Mouse (Mus musculus) CH12.LX (cell line): ENCODE measurements around the gene Sprn. TPM values are rescaled to one million over a fixed set of nuclear protein-coding genes. Genes with fewer than 3 reads are reported as not detected.

Experiments used
- DNase-seq: peaks from one replicate; pipeline ENCODE4 v3.0.0-alpha.2; 2013; ENCODE audit errors: extremely low read depth
- H3K27ac ChIP-seq: 2 replicates; pipeline ENCODE4 v1.5.1; 2012; ENCODE audit warnings: low read depth, mild to moderate bottlenecking, control low read depth, moderate library complexity; ENCODE audit not compliant: insufficient read depth
- H3K27me3 ChIP-seq: replicated peaks from 2 replicates; pipeline ENCODE3; 2012; ENCODE audit warnings: inconsistent platforms
- H3K36me3 ChIP-seq, 2 experiments: replicated peaks in 1 of 2; 2 replicates each; pipeline versions ENCODE3 to v1.6.1; 2012; ENCODE audit warnings: inconsistent platforms in 1 of 2, low read length in 1 of 2, mild to moderate bottlenecking in 1 of 2, mixed read lengths in 1 of 2, moderate library complexity in 1 of 2; ENCODE audit not compliant: control insufficient read depth in 1 of 2, insufficient read depth in 1 of 2
- H3K4me1 ChIP-seq, 2 experiments: 2 replicates each; pipeline ENCODE4 v1.6.1; 2012; ENCODE audit warnings: inconsistent platforms in 1 of 2, moderate library complexity in 1 of 2; ENCODE audit not compliant: insufficient read depth in 2 of 2, control insufficient read depth in 1 of 2
- H3K4me2 ChIP-seq: 2 replicates; pipeline ENCODE4 v1.6.1; 2012; ENCODE audit warnings: low read depth, mild to moderate bottlenecking, control low read depth; ENCODE audit not compliant: poor library complexity, insufficient read depth, severe bottlenecking
- H3K4me3 ChIP-seq, 3 experiments: fragments of 150-350 bp in 1 of 3; sonication (generic) in 1 of 3; replicated peaks in 1 of 3; 2 replicates each; pipeline versions ENCODE3 to v1.5.1; 2011 to 2012; ENCODE audit warnings: low read depth in 2 of 3, low read length in 2 of 3, mild to moderate bottlenecking in 2 of 3, moderate library complexity in 2 of 3, control low read depth in 1 of 3, improper control_type of control experiment in 1 of 3, inconsistent platforms in 1 of 3, mixed read lengths in 1 of 3; ENCODE audit not compliant: poor library complexity in 1 of 3
- H3K79me2 ChIP-seq: replicated peaks from 2 replicates; pipeline ENCODE4 v1.6.1; 2012; ENCODE audit warnings: mild to moderate bottlenecking, moderate library complexity; ENCODE audit not compliant: control insufficient read depth, poor library complexity, insufficient read depth, severe bottlenecking; ENCODE audit errors: extremely low read depth
- H3K9ac ChIP-seq: 2 replicates; pipeline ENCODE4 v1.6.1; 2012; ENCODE audit warnings: low read depth, mild to moderate bottlenecking, control low read depth, moderate library complexity; ENCODE audit not compliant: insufficient read depth
- H3K9me3 ChIP-seq: replicated peaks from 2 replicates; pipeline ENCODE3; 2012; ENCODE audit warnings: low read length, inconsistent platforms, mixed read lengths
- CHD2 ChIP-seq: IDR thresholded peaks from 2 replicates; pipeline ENCODE4 v1.6.1; 2011; ENCODE audit warnings: low read length, improper control_type of control experiment
- CTCF ChIP-seq, 2 experiments: IDR thresholded peaks in 1 of 2; conservative IDR thresholded peaks in 1 of 2; 2 replicates each; pipeline ENCODE4 v1.5.1; 2011 to 2012; ENCODE audit warnings: low read depth in 2 of 2, low read length in 2 of 2, improper control_type of control experiment in 1 of 2, inconsistent platforms in 1 of 2, mild to moderate bottlenecking in 1 of 2, moderate library complexity in 1 of 2
- ELF1 ChIP-seq: IDR thresholded peaks from 2 replicates; pipeline ENCODE4 v1.6.1; 2014; ENCODE audit warnings: low read depth, mild to moderate bottlenecking, inconsistent platforms, low read length, improper control_type of control experiment
- EP300 ChIP-seq: IDR thresholded peaks from 2 replicates; pipeline ENCODE4 v1.6.1; 2011; ENCODE audit warnings: low read length, improper control_type of control experiment
- HCFC1 ChIP-seq: IDR thresholded peaks from 2 replicates; pipeline ENCODE4 v1.6.1; 2012; ENCODE audit warnings: low read depth, mild to moderate bottlenecking, inconsistent platforms, low read length, improper control_type of control experiment
- IRF4 ChIP-seq: IDR thresholded peaks from 2 replicates; pipeline ENCODE4 v1.6.1; 2014; ENCODE audit warnings: low read depth, mild to moderate bottlenecking, inconsistent platforms, low read length, improper control_type of control experiment
- JUN ChIP-seq: IDR thresholded peaks from 2 replicates; pipeline ENCODE4 v1.6.1; 2011; ENCODE audit warnings: low read depth, mild to moderate bottlenecking, low read length, improper control_type of control experiment, moderate library complexity; ENCODE audit not compliant: insufficient read depth
- JUND ChIP-seq: conservative IDR thresholded peaks from 2 replicates; pipeline ENCODE4 v1.6.1; 2011; ENCODE audit warnings: low read depth, low read length, improper control_type of control experiment
- KAT2A ChIP-seq: IDR thresholded peaks from 2 replicates; pipeline ENCODE4 v1.6.1; 2012; ENCODE audit warnings: low read length, improper control_type of control experiment, inconsistent platforms; ENCODE audit not compliant: insufficient replicate concordance
- MAFK ChIP-seq: IDR thresholded peaks from 2 replicates; pipeline ENCODE4 v1.6.1; 2011; ENCODE audit warnings: low read length, improper control_type of control experiment; ENCODE audit not compliant: insufficient replicate concordance
- MAX ChIP-seq: IDR thresholded peaks from 2 replicates; pipeline ENCODE4 v1.6.1; 2011; ENCODE audit warnings: low read length, improper control_type of control experiment
- MEF2A ChIP-seq: IDR thresholded peaks from 2 replicates; pipeline ENCODE4 v1.6.1; 2014; ENCODE audit warnings: low read depth, mild to moderate bottlenecking, inconsistent platforms, low read length, improper control_type of control experiment, borderline replicate concordance
- MYC ChIP-seq: IDR thresholded peaks from 2 replicates; pipeline ENCODE4 v1.6.1; 2011; ENCODE audit warnings: low read depth, mild to moderate bottlenecking, improper control_type of control experiment, low read length
- NELFE ChIP-seq: IDR thresholded peaks from 2 replicates; pipeline ENCODE4 v1.6.1; 2011; ENCODE audit warnings: low read depth, low read length, improper control_type of control experiment
- NRF1 ChIP-seq: IDR thresholded peaks from 2 replicates; pipeline ENCODE4 v1.6.1; 2014; ENCODE audit warnings: low read depth, mild to moderate bottlenecking, inconsistent platforms, low read length, improper control_type of control experiment, moderate library complexity
- POLR2A ChIP-seq: IDR thresholded peaks from 2 replicates; pipeline ENCODE4 v1.6.1; 2011; ENCODE audit warnings: low read depth, mild to moderate bottlenecking, improper control_type of control experiment, low read length
- POLR2AphosphoS2 ChIP-seq: IDR thresholded peaks from 2 replicates; pipeline ENCODE4 v1.6.1; 2011; ENCODE audit warnings: low read depth, low read length, improper control_type of control experiment
- RCOR1 ChIP-seq: conservative IDR thresholded peaks from 2 replicates; pipeline ENCODE4 v1.6.1; 2012; ENCODE audit warnings: low read depth, mild to moderate bottlenecking, inconsistent platforms, low read length, improper control_type of control experiment
- SMC3 ChIP-seq: IDR thresholded peaks from 2 replicates; pipeline ENCODE4 v1.6.1; 2011; ENCODE audit warnings: low read depth, low read length, improper control_type of control experiment
- TBP ChIP-seq: conservative IDR thresholded peaks from 2 replicates; pipeline ENCODE4 v1.6.1; 2011; ENCODE audit warnings: low read depth, low read length, improper control_type of control experiment
- TCF12 ChIP-seq: IDR thresholded peaks from 2 replicates; pipeline ENCODE4 v1.6.1; 2014; ENCODE audit warnings: low read depth, mild to moderate bottlenecking, inconsistent platforms, low read length, improper control_type of control experiment
- UBTF ChIP-seq: IDR thresholded peaks from 2 replicates; pipeline ENCODE4 v1.6.1; 2012; ENCODE audit warnings: low read depth, mild to moderate bottlenecking, inconsistent platforms, low read length, improper control_type of control experiment, moderate library complexity
- USF2 ChIP-seq: conservative IDR thresholded peaks from 2 replicates; pipeline ENCODE4 v1.6.1; 2011; ENCODE audit warnings: low read depth, low read length, improper control_type of control experiment
- ZKSCAN1 ChIP-seq: IDR thresholded peaks from 2 replicates; pipeline ENCODE4 v1.6.1; 2012; ENCODE audit warnings: low read depth, inconsistent platforms, low read length, improper control_type of control experiment, borderline replicate concordance
- ZNF384 ChIP-seq: IDR thresholded peaks from 2 replicates; pipeline ENCODE4 v1.6.1; 2012; ENCODE audit warnings: low read depth, low read length, improper control_type of control experiment, inconsistent platforms
- dilution Hi-C: fragments of 300-500 bp; cut with MboI; formaldehyde crosslinking; loops from 2 replicates; pipeline ENCODE4 v1.14.3; 2020; ENCODE audit warnings: low sequenced_read_pairs; ENCODE audit not compliant: extremely low pct_unique_long_range_greater_than_20kb, extremely low pct_ligation_motif_present
- in situ Hi-C: fragments of 300-500 bp; cut with MboI; formaldehyde crosslinking; loops from 3 replicates; pipeline ENCODE4 v1.14.3; 2019; ENCODE audit warnings: low sequenced_read_pairs, low pct_ligation_motif_present, low pct_unique_long_range_greater_than_20kb, mixed read lengths
- polyA plus RNA-seq: library from polyadenylated mRNA; unstranded; fragments of >175 nt; gene quantifications from 2 replicates; pipeline ENCODE4 v1.2.1, GENCODE M21; 2012; ENCODE audit warnings: low read depth; ENCODE audit not compliant: insufficient read length
- total RNA-seq, 2 experiments: library from RNA; depleted of rRNA; stranded (reverse); fragments of 300-350 nt in 1 of 2; fragments of >200 nt in 1 of 2; gene quantifications; 2 replicates each; pipeline ENCODE4 v1.2.3; 2012 to 2014

Sprn gene
- total and polyA plus RNA-seq, 3 experiments = not detected

GRCm38 (mm10) chr7:140160363-140160762 lies 5.7 kb upstream of the Sprn start:
- H3K9ac ChIP-seq = no peak overlapping the region
- dilution Hi-C loops (no loop called here), in situ Hi-C loops (no loop called here)
- DNase-seq = no peak
- TF ChIP-seq NELFE (no peak), MAFK (peak; percentile 95), MEF2A (no peak), USF2 (no peak)
- no peak overlapping the region for H3K4me2 ChIP-seq
- H3K79me2 ChIP-seq = no peaks in the 10 kb centered on the region
- no peak overlapping the region for H3K4me3 ChIP-seq
- H3K27ac ChIP-seq = no peak overlapping the region
- H3K27me3 ChIP-seq = peaks cover 79% of the 10 kb centered on the region
- no peaks in the 10 kb centered on the region for H3K36me3 ChIP-seq
- H3K4me1 ChIP-seq = peaks cover 2 to 5% of the 10 kb centered on the region in 2 experiments
- no peaks in the 10 kb centered on the region for H3K9me3 ChIP-seq

DNA sequence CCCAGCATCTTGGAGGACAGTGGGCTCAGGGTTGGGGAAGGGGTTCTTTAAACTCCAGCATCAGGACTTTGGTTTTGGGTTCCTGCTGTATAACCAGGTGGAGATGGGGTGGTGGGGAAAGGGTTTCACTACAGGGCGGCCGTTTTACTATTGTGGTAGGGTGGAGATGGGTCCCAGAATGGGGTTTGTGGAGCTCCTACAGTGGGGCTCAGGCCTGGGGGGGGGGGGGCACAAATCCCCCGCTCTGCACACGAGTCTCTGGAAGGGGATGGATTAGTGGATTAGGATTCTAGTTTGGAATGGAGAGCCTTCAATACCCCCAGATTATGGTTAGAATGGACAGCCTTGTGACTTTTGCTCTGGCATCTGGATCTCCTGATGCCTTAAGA lies 854 bp downstream of the Sprn start:
- in situ Hi-C loops = no loop called here

DNA sequence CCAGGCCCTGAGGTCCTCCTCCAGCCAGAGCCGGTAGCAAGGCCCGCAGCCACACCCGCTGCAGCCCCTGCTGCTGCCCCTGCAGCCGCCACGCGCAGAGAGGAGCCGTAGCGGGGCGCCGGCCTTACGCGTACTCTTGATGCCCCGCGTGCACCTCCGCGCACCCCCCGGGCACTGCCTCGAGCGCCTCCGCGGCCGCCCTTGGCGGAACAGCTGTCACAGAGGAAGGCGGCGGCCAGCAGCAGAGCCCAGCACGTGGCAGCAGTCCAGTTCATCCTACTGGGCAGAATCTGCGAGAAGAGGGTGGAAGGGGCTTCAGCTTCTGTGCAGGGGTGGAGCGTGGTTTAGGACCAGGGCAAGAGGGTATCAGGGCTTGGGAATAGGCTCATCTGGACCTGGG lies 1.3 kb downstream of the Sprn start:
- dilution Hi-C loops = no loop called here
- Histone ChIP-seq H3K9ac (no peak overlapping the region), H3K4me3 (no peak overlapping the region), H3K79me2 (no peaks in the 10 kb centered on the region), H3K27me3 (peaks cover 12% of the 10 kb centered on the region), H3K4me1 (no peaks in the 10 kb centered on the region), H3K36me3 (peaks cover 9 to 43% of the 10 kb centered on the region in 2 experiments), H3K9me3 (no peaks in the 10 kb centered on the region), H3K4me2 (no peak overlapping the region), H3K27ac (no peak overlapping the region)
- no peak for DNase-seq
- in situ Hi-C loops = no loop called here
- TF ChIP-seq ELF1 (no peak), POLR2AphosphoS2 (no peak), IRF4 (no peak), JUND (no peak), TBP (no peak), MEF2A (no peak), NRF1 (no peak), ZKSCAN1 (no peak), EP300 (no peak), ZNF384 (no peak), JUN (no peak), CHD2 (no peak), SMC3 (no peak), MAX (no peak)

More for the DNA sequence above, 854 bp downstream of the Sprn start:
- peaks cover 9 to 39% of the 10 kb centered on the region in 2 experiments for H3K36me3 ChIP-seq
- peaks cover 16% of the 10 kb centered on the region for H3K27me3 ChIP-seq
- no peak overlapping the region for H3K9ac ChIP-seq
- no peaks in the 10 kb centered on the region for H3K79me2 ChIP-seq
- H3K4me2 ChIP-seq = no peak overlapping the region
- no peak overlapping the region for H3K4me3 ChIP-seq
- dilution Hi-C loops = no loop called here
- H3K4me1 ChIP-seq = no peaks in the 10 kb centered on the region
- no peak overlapping the region for H3K27ac ChIP-seq
- TF ChIP-seq UBTF (no peak), RCOR1 (no peak), MYC (no peak), KAT2A (no peak), CTCF (conservative IDR thresholded peaks at IDR 0.05 in 1 of 2, IDR thresholded peaks at IDR 0.05 in 1 of 2; ENCODE audit: low read depth in 2 of 2, low read length in 2 of 2) (no peak), POLR2A (no peak), HCFC1 (no peak), TBP (no peak), ZNF384 (no peak), TCF12 (no peak)
- DNase-seq = no peak
- H3K9me3 ChIP-seq = no peaks in the 10 kb centered on the region
